Mouse (Mus musculus): ENCODE results near the gene Ano6. TPM values are rescaled to one million over a fixed set of nuclear protein-coding genes. Genes with fewer than 3 reads are reported as not detected.

Gene Ano6
- total and polyA plus RNA-seq, 3 experiments = 14.9 to 27.0 (median 18.4) TPM

GRCm38 (mm10) chr15:95974021-95974597, 183.5 kb downstream of the Ano6 start:
- H3K9me3 ChIP-seq (replicated peaks; ENCODE audit: low read length) = no peaks in the 10 kb centered on the region
- TF ChIP-seq ZC3H11A (IDR thresholded peaks at IDR 0.05; ENCODE audit: low read depth, low read length) = no peak
- no peak for TF ChIP-seq MYC (IDR thresholded peaks at IDR 0.05; ENCODE audit: low read depth, low read length)
- TF ChIP-seq EP300 (IDR thresholded peaks at IDR 0.05; ENCODE audit: low read length) = no peak
- no peak for TF ChIP-seq RCOR1 (conservative IDR thresholded peaks at IDR 0.05; ENCODE audit: low read depth, low read length)
- no peak for TF ChIP-seq MXI1 (IDR thresholded peaks at IDR 0.05; ENCODE audit: low read depth, low read length)
- TF ChIP-seq CHD1 (IDR thresholded peaks at IDR 0.05; ENCODE audit: low read depth, low read length) = no peak
- dilution Hi-C loops (cut with MboI; ENCODE audit: extremely low pct_ligation_motif_present, extremely low pct_unique_long_range_greater_than_20kb, low sequenced_read_pairs) (no loop called here), in situ Hi-C loops (cut with MboI; ENCODE audit: low pct_ligation_motif_present, low pct_unique_long_range_greater_than_20kb, low sequenced_read_pairs) (no loop called here)
- DNase-seq (ENCODE audit: extremely low read depth) = no peak
- H3K9ac ChIP-seq (ENCODE audit: insufficient read depth, low read depth) = no peak overlapping the region
- H3K27me3 ChIP-seq (replicated peaks) = no peaks in the 10 kb centered on the region
- H3K4me1 ChIP-seq (ENCODE audit: control insufficient read depth in 1 of 2, insufficient read depth in 2 of 2) = peaks cover 11 to 47% of the 10 kb centered on the region in 2 experiments
- H3K27ac ChIP-seq (ENCODE audit: insufficient read depth, low read depth) = no peak overlapping the region
- H3K36me3 ChIP-seq (replicated peaks in 1 of 2; ENCODE audit: control insufficient read depth in 1 of 2, insufficient read depth in 1 of 2, low read length in 1 of 2) = peaks cover 32 to 54% of the 10 kb centered on the region in 2 experiments
- H3K4me2 ChIP-seq (ENCODE audit: insufficient read depth, low read depth, poor library complexity, severe bottlenecking) = no peak overlapping the region
- H3K79me2 ChIP-seq (replicated peaks; ENCODE audit: control insufficient read depth, extremely low read depth, insufficient read depth, poor library complexity, severe bottlenecking) = no peaks in the 10 kb centered on the region
- H3K4me3 ChIP-seq (replicated peaks in 1 of 3; ENCODE audit: low read depth in 2 of 3, low read length in 2 of 3, poor library complexity in 1 of 3) = no peak overlapping the region

GRCm38 (mm10) chr15:95976156-95976876, 185.7 kb downstream of the Ano6 start:
- TF ChIP-seq CHD2 (IDR thresholded peaks at IDR 0.05; ENCODE audit: low read length) (no peak), GABPA (IDR thresholded peaks at IDR 0.05; ENCODE audit: insufficient replicate concordance, low read depth, low read length) (no peak), TCF12 (IDR thresholded peaks at IDR 0.05; ENCODE audit: low read depth, low read length) (no peak), POLR2AphosphoS2 (IDR thresholded peaks at IDR 0.05; ENCODE audit: low read depth, low read length) (no peak), KAT2A (IDR thresholded peaks at IDR 0.05; ENCODE audit: insufficient replicate concordance, low read length) (no peak), POLR2A (IDR thresholded peaks at IDR 0.05; ENCODE audit: low read depth, low read length) (no peak), E2F4 (IDR thresholded peaks at IDR 0.05; ENCODE audit: insufficient replicate concordance, low read depth, low read length) (no peak), UBTF (IDR thresholded peaks at IDR 0.05; ENCODE audit: low read depth, low read length) (no peak), MYC (IDR thresholded peaks at IDR 0.05; ENCODE audit: low read depth, low read length) (no peak), NELFE (IDR thresholded peaks at IDR 0.05; ENCODE audit: low read depth, low read length) (no peak), SIN3A (IDR thresholded peaks at IDR 0.05; ENCODE audit: low read length) (no peak), ZNF384 (IDR thresholded peaks at IDR 0.05; ENCODE audit: low read depth, low read length) (no peak), SMC3 (IDR thresholded peaks at IDR 0.05; ENCODE audit: low read depth, low read length) (no peak), RCOR1 (conservative IDR thresholded peaks at IDR 0.05; ENCODE audit: low read depth, low read length) (no peak), ZC3H11A (IDR thresholded peaks at IDR 0.05; ENCODE audit: low read depth, low read length) (no peak), USF2 (conservative IDR thresholded peaks at IDR 0.05; ENCODE audit: low read depth, low read length) (no peak), MAX (IDR thresholded peaks at IDR 0.05; ENCODE audit: low read length) (no peak), ETS1 (conservative IDR thresholded peaks at IDR 0.05; ENCODE audit: low read depth, low read length) (no peak)
- DNase-seq (ENCODE audit: extremely low read depth) = no peak
- Histone ChIP-seq H3K9ac (ENCODE audit: insufficient read depth, low read depth) (no peak overlapping the region), H3K27me3 (replicated peaks) (no peaks in the 10 kb centered on the region), H3K4me3 (replicated peaks in 1 of 3; ENCODE audit: low read depth in 2 of 3, low read length in 2 of 3, poor library complexity in 1 of 3) (no peak overlapping the region), H3K4me1 (ENCODE audit: control insufficient read depth in 1 of 2, insufficient read depth in 2 of 2) (peaks cover 11 to 42% of the 10 kb centered on the region in 2 experiments), H3K9me3 (replicated peaks; ENCODE audit: low read length) (no peaks in the 10 kb centered on the region), H3K79me2 (replicated peaks; ENCODE audit: control insufficient read depth, extremely low read depth, insufficient read depth, poor library complexity, severe bottlenecking) (no peaks in the 10 kb centered on the region), H3K27ac (ENCODE audit: insufficient read depth, low read depth) (no peak overlapping the region), H3K4me2 (ENCODE audit: insufficient read depth, low read depth, poor library complexity, severe bottlenecking) (no peak overlapping the region), H3K36me3 (replicated peaks in 1 of 2; ENCODE audit: control insufficient read depth in 1 of 2, insufficient read depth in 1 of 2, low read length in 1 of 2) (peaks cover 21 to 37% of the 10 kb centered on the region in 2 experiments)
- in situ Hi-C loops (cut with MboI; ENCODE audit: low pct_ligation_motif_present, low pct_unique_long_range_greater_than_20kb, low sequenced_read_pairs) (no loop called here), dilution Hi-C loops (cut with MboI; ENCODE audit: extremely low pct_ligation_motif_present, extremely low pct_unique_long_range_greater_than_20kb, low sequenced_read_pairs) (no loop called here)

All from CH12.LX (cell line).